Mouse (Mus musculus): ENCODE results near the gene Fxyd7.

GRCm38 (mm10) chr7:31084140-31084539, 32.9 kb upstream of the Fxyd7 start:
- TF ChIP-seq CTCF (IDR thresholded peaks at IDR 0.05; ENCODE audit: low read depth) (no peak), EP300 (IDR thresholded peaks at IDR 0.05; ENCODE audit: low read depth) (no peak)

All from heart, postnatal 0 days (tissue).